Mouse (Mus musculus): ENCODE data around the gene Mief1. TPM values are rescaled to one million over a fixed set of nuclear protein-coding genes. Genes with fewer than 3 reads are reported as not detected.
A peak's percentile ranks its signal among the peaks of the same experiment; 100 is the strongest.

Gene Mief1
- total and polyA plus RNA-seq, 3 experiments, result 19.2 to 34.4 (median 20.7) TPM

DNA sequence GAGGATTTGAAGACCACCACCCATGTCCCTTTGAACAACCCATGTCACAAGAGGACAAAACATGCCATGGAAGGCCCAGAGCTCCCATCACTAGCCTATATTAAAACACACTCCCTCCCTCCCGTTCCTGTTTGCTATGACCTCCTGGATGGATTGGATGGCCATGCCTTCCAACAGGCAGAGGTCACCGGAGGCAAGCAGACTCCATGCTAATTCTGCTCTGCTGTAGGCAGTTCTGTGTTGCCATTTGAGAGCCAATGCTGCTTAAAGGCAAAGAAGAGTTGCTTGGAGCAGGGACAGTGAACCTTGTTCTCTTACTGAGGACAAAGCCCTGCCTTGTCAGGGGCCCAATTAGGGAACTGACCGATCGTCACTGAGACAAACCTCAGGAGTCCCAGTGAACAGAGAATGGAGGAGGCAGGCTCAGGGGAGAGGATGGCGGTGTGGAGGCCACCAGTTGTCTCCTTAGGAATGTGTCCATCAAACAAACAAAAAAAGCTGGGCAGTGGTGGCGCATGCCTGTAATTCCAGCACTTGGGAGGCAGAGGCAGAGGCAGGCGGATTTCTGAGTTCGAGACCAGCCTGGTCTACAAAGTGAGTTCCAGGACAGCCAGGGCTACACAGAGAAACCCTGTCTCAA lies 25.7 kb downstream of the Mief1 start:
- Histone ChIP-seq H3K4me1 (ENCODE audit: control insufficient read depth in 1 of 2, insufficient read depth in 2 of 2) (peaks cover 15 to 40% of the 10 kb centered on the region in 2 experiments), H3K4me2 (ENCODE audit: insufficient read depth, low read depth, poor library complexity, severe bottlenecking) (no peak overlapping the region), H3K4me3 (replicated peaks in 1 of 3; ENCODE audit: low read depth in 2 of 3, low read length in 2 of 3, poor library complexity in 1 of 3) (no peak overlapping the region), H3K79me2 (replicated peaks; ENCODE audit: control insufficient read depth, extremely low read depth, insufficient read depth, poor library complexity, severe bottlenecking) (peaks cover 33% of the 10 kb centered on the region), H3K27ac (ENCODE audit: insufficient read depth, low read depth) (peak overlapping the region; percentile 23; the same call in 1 of the 2 replicates), H3K9ac (ENCODE audit: insufficient read depth, low read depth) (no peak overlapping the region), H3K36me3 (replicated peaks in 1 of 2; ENCODE audit: control insufficient read depth in 1 of 2, insufficient read depth in 1 of 2, low read length in 1 of 2) (peaks cover 47 to 68% of the 10 kb centered on the region in 2 experiments), H3K27me3 (replicated peaks) (no peaks in the 10 kb centered on the region), H3K9me3 (replicated peaks; ENCODE audit: low read length) (no peaks in the 10 kb centered on the region)
- dilution Hi-C loops (cut with MboI; ENCODE audit: extremely low pct_ligation_motif_present, extremely low pct_unique_long_range_greater_than_20kb, low sequenced_read_pairs), result no loop called here
- no peak for DNase-seq (ENCODE audit: extremely low read depth)
- in situ Hi-C loops (cut with MboI; ENCODE audit: low pct_ligation_motif_present, low pct_unique_long_range_greater_than_20kb, low sequenced_read_pairs), result loop anchor here (5.0 to 25.0 kb wide), 3 partner anchors 42 to 703 kb away; no protein-coding TSS in a partner anchor
- no peak for TF ChIP-seq NELFE (IDR thresholded peaks at IDR 0.05; ENCODE audit: low read depth, low read length)
- no peak for TF ChIP-seq RCOR1 (conservative IDR thresholded peaks at IDR 0.05; ENCODE audit: low read depth, low read length)
- no peak for TF ChIP-seq ZMIZ1 (IDR thresholded peaks at IDR 0.05; ENCODE audit: low read depth, low read length)
- TF ChIP-seq PAX5 (IDR thresholded peaks at IDR 0.05; ENCODE audit: low read length), result no peak
- TF ChIP-seq IRF4 (IDR thresholded peaks at IDR 0.05; ENCODE audit: low read depth, low read length), result no peak
- TF ChIP-seq ZNF384 (IDR thresholded peaks at IDR 0.05; ENCODE audit: low read depth, low read length), result no peak
- no peak for TF ChIP-seq RAD21 (IDR thresholded peaks at IDR 0.05; ENCODE audit: low read depth, low read length)
- no peak for TF ChIP-seq SMC3 (IDR thresholded peaks at IDR 0.05; ENCODE audit: low read depth, low read length)
- no peak for TF ChIP-seq ELF1 (IDR thresholded peaks at IDR 0.05; ENCODE audit: low read depth, low read length)
- TF ChIP-seq TBP (conservative IDR thresholded peaks at IDR 0.05; ENCODE audit: low read depth, low read length), result no peak
- TF ChIP-seq JUND (conservative IDR thresholded peaks at IDR 0.05; ENCODE audit: low read depth, low read length), result no peak
- no peak for TF ChIP-seq POLR2AphosphoS2 (IDR thresholded peaks at IDR 0.05; ENCODE audit: low read depth, low read length)

DNA sequence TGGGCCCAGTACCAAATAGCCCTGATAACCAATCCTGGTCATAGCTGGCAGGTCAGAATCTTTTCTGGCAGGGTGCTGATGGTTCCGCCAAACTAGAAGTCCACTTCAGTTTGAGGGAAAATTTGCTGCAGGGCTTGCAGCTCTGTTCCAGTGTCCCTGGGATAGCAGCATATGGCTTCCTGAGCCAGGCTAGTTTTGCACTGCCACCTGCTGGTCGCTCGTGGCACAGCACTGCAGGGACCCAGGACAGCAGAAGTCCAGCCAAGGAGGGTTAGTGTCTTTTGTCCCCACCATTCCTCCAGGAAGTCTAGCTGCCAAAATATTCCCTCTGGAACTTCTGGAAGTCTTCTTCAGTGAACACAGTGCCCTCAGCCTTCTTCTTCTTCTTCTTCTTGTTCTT lies 26.9 kb downstream of the Mief1 start:
- dilution Hi-C loops (cut with MboI; ENCODE audit: extremely low pct_ligation_motif_present, extremely low pct_unique_long_range_greater_than_20kb, low sequenced_read_pairs) (no loop called here), in situ Hi-C loops (cut with MboI; ENCODE audit: low pct_ligation_motif_present, low pct_unique_long_range_greater_than_20kb, low sequenced_read_pairs) (loop anchor here (10.0 to 25.0 kb wide), 2 partner anchors 374 to 702 kb away; no protein-coding TSS in a partner anchor)
- Histone ChIP-seq H3K9ac (ENCODE audit: insufficient read depth, low read depth) (no peak overlapping the region), H3K4me1 (ENCODE audit: control insufficient read depth in 1 of 2, insufficient read depth in 2 of 2) (peaks cover 15 to 42% of the 10 kb centered on the region in 2 experiments), H3K9me3 (replicated peaks; ENCODE audit: low read length) (no peaks in the 10 kb centered on the region), H3K27me3 (replicated peaks) (no peaks in the 10 kb centered on the region), H3K79me2 (replicated peaks; ENCODE audit: control insufficient read depth, extremely low read depth, insufficient read depth, poor library complexity, severe bottlenecking) (peaks cover 31% of the 10 kb centered on the region), H3K4me2 (ENCODE audit: insufficient read depth, low read depth, poor library complexity, severe bottlenecking) (no peak overlapping the region), H3K36me3 (replicated peaks in 1 of 2; ENCODE audit: control insufficient read depth in 1 of 2, insufficient read depth in 1 of 2, low read length in 1 of 2) (peaks cover 47 to 68% of the 10 kb centered on the region in 2 experiments), H3K4me3 (replicated peaks in 1 of 3; ENCODE audit: low read depth in 2 of 3, low read length in 2 of 3, poor library complexity in 1 of 3) (no peak overlapping the region), H3K27ac (ENCODE audit: insufficient read depth, low read depth) (no peak overlapping the region)
- DNase-seq (ENCODE audit: extremely low read depth), result peak; percentile 69
- no peak for TF ChIP-seq CHD2 (IDR thresholded peaks at IDR 0.05; ENCODE audit: low read length)
- no peak for TF ChIP-seq MAFK (IDR thresholded peaks at IDR 0.05; ENCODE audit: insufficient replicate concordance, low read length)
- no peak for TF ChIP-seq SIN3A (IDR thresholded peaks at IDR 0.05; ENCODE audit: low read length)
- peak; percentile 22; the same call in 1 of the 2 replicates for TF ChIP-seq NELFE (IDR thresholded peaks at IDR 0.05; ENCODE audit: low read depth, low read length)
- peak; percentile 90 to 96 for TF ChIP-seq CTCF (conservative IDR thresholded peaks at IDR 0.05 in 1 of 2, IDR thresholded peaks at IDR 0.05 in 1 of 2; ENCODE audit: low read depth in 2 of 2, low read length in 2 of 2)
- TF ChIP-seq SMC3 (IDR thresholded peaks at IDR 0.05; ENCODE audit: low read depth, low read length), result peak; percentile 73
- TF ChIP-seq ELF1 (IDR thresholded peaks at IDR 0.05; ENCODE audit: low read depth, low read length), result no peak
- TF ChIP-seq MYC (IDR thresholded peaks at IDR 0.05; ENCODE audit: low read depth, low read length), result peak; percentile 62; the same call in 1 of the 2 replicates
- TF ChIP-seq MAX (IDR thresholded peaks at IDR 0.05; ENCODE audit: low read length), result 0 out of 2 replicates have a peak, but pooled peaks have one; percentile 35
- no peak for TF ChIP-seq TBP (conservative IDR thresholded peaks at IDR 0.05; ENCODE audit: low read depth, low read length)
- TF ChIP-seq ETS1 (conservative IDR thresholded peaks at IDR 0.05; ENCODE audit: low read depth, low read length), result no peak
- TF ChIP-seq NRF1 (IDR thresholded peaks at IDR 0.05; ENCODE audit: low read depth, low read length), result no peak
- TF ChIP-seq BHLHE40 (IDR thresholded peaks at IDR 0.05; ENCODE audit: low read depth, low read length), result no peak
- TF ChIP-seq RAD21 (IDR thresholded peaks at IDR 0.05; ENCODE audit: low read depth, low read length), result peak; percentile 70
- no peak for TF ChIP-seq PAX5 (IDR thresholded peaks at IDR 0.05; ENCODE audit: low read length)
- no peak for TF ChIP-seq UBTF (IDR thresholded peaks at IDR 0.05; ENCODE audit: low read depth, low read length)
- no peak for TF ChIP-seq POLR2A (IDR thresholded peaks at IDR 0.05; ENCODE audit: low read depth, low read length)
- TF ChIP-seq HCFC1 (IDR thresholded peaks at IDR 0.05; ENCODE audit: low read depth, low read length), result no peak
